In genomic region chr7:77857979-77858378, GRCm38 (mm10) we compare ENCODE assay signal across 13 mouse cellular contexts.
"Had no signal": no experiment of that assay in that cellular context is flagged by ENCODE, and none has a peak within 500 bp of the region (broad histone marks: within the 10 kb centered on the region; RNA-seq: fewer than 3 reads in every experiment).

No protein-coding gene starts in this region.

- H3K9ac ChIP-seq: limb, embryonic 12.5 days; liver, embryonic 13.5 days; liver, postnatal 0 days; midbrain, embryonic 13.5 days had no signal

- H3K4me3 ChIP-seq: layer of hippocampus, adult 2 months; limb, embryonic 12.5 days; liver, embryonic 13.5 days; midbrain, embryonic 13.5 days had no signal

- H3K27me3 ChIP-seq: limb, embryonic 12.5 days; liver, embryonic 13.5 days; midbrain, embryonic 13.5 days had no signal

- H3K4me1 ChIP-seq: limb, embryonic 12.5 days; liver, embryonic 13.5 days had no signal

- H3K4me2 ChIP-seq: limb, embryonic 12.5 days; liver, embryonic 13.5 days; midbrain, embryonic 13.5 days had no signal

- H3K9me3 ChIP-seq: limb, embryonic 12.5 days; liver, embryonic 13.5 days; midbrain, embryonic 13.5 days had no signal

- ATAC-seq: liver, postnatal 0 days; lung, postnatal 0 days; midbrain, embryonic 13.5 days had no signal

- H3K27ac ChIP-seq: layer of hippocampus, adult 2 months; limb, embryonic 12.5 days; liver, embryonic 13.5 days; midbrain, embryonic 13.5 days had no signal

- H3K36me3 ChIP-seq: limb, embryonic 12.5 days; liver, embryonic 13.5 days; midbrain, embryonic 13.5 days had no signal

- DNase-seq: kidney, adult 8-10 months; kidney, postnatal 10 days; kidney, postnatal 4 days; liver; liver, embryonic 13.5 days; liver, postnatal 0 days; lung, postnatal 36 days; right cerebral cortex, postnatal 14 days; thymus, postnatal 36 days had no signal
